Mouse (Mus musculus) cerebellum, adult 8-10 months (tissue): ENCODE results near the gene Mptx1.
"Not testable (repeated sequence)": the region's sequence is repeated elsewhere in the genome, so short reads cannot be mapped to it uniquely, and the experiment has no call there.

Experiments
- DNase-seq: peaks from one replicate; pipeline ENCODE4 v3.0.0; 2022

The Mptx1 gene

GRCm38 (mm10) chr1:174330218-174330617 is at the start of gene Mptx1:
Gene Mptx1, plus strand, starts transcription at chr1:174330518.
- no peak for DNase-seq

- no peak for DNase-seq
These were observed 27.2 kb upstream of the Mptx1 start for GRCm38 (mm10) chr1:174303162-174303561.

- DNase-seq = no peak
These were observed 13.0 kb upstream of the Mptx1 start for GRCm38 (mm10) chr1:174317308-174317707.

GRCm38 (mm10) chr1:174353636-174354035 is 23.3 kb downstream of the Mptx1 start:
- DNase-seq = not testable (repeated sequence)

- no peak for DNase-seq
These were observed 24.3 kb downstream of the Mptx1 start for GRCm38 (mm10) chr1:174354640-174355039.

- no peak for DNase-seq
These were observed 34.6 kb downstream of the Mptx1 start, which contains the start of gene Olfr417 for GRCm38 (mm10) chr1:174364882-174365451. Gene Olfr417, plus strand, starts transcription at chr1:174365122.

- DNase-seq = no peak
These were observed 43.5 kb downstream of the Mptx1 start for GRCm38 (mm10) chr1:174373799-174374198.
